In genomic region chr4:109401176-109401689, GRCm38 (mm10) we compare ENCODE assay signal across 20 mouse cellular contexts. TPM values are rescaled to one million over a fixed set of nuclear protein-coding genes. Genes with fewer than 3 reads are reported as not detected.
DNase-seq lines count a peak whose midpoint lies in the region; ATAC-seq and TF ChIP-seq lines count a peak whose summit lies in the region.
"Had no signal": no experiment of that assay in that cellular context is flagged by ENCODE, and none has a peak within 500 bp of the region (broad histone marks: within the 10 kb centered on the region; RNA-seq: fewer than 3 reads in every experiment).

No protein-coding gene starts in this region.

- H3K36me3 ChIP-seq in kidney, adult 2 months (ENCODE audit: control insufficient read depth, insufficient read depth, low read length): no peaks in the 10 kb centered on the region
- no peaks in the 10 kb centered on the region for H3K36me3 ChIP-seq in midbrain, postnatal 0 days (ENCODE audit: insufficient read depth, low read length)
- H3K36me3 ChIP-seq in midbrain, embryonic 10.5 days: no peaks in the 10 kb centered on the region
- H3K36me3 ChIP-seq: midbrain, embryonic 13.5 days had no signal

- WGBS in kidney, adult 2 months: 79% methylated on average over 5 of the region's 5 CpGs
- WGBS in midbrain, postnatal 0 days: 73% methylated on average over 5 of the region's 5 CpGs
- 73% methylated on average over 5 of the region's 5 CpGs for WGBS in midbrain, embryonic 10.5 days

- H3K27me3 ChIP-seq in kidney, adult 2 months (replicated peaks; ENCODE audit: control insufficient read depth, insufficient read depth, low read length): no peaks in the 10 kb centered on the region
- no peaks in the 10 kb centered on the region for H3K27me3 ChIP-seq in midbrain, postnatal 0 days (ENCODE audit: insufficient read depth, low read length)
- H3K27me3 ChIP-seq in midbrain, embryonic 10.5 days (ENCODE audit: low read depth, poor library complexity, severe bottlenecking): peaks cover 13% of the 10 kb centered on the region
- H3K27me3 ChIP-seq: heart, embryonic 13.5 days; midbrain, embryonic 13.5 days had no signal

- H3K9ac ChIP-seq in midbrain, postnatal 0 days (replicated peaks; ENCODE audit: low read length, poor library complexity, severe bottlenecking): no peak overlapping the region
- H3K9ac ChIP-seq: heart, embryonic 13.5 days; liver, embryonic 15.5 days; midbrain, embryonic 13.5 days had no signal

- DNase-seq in cerebellum, postnatal 10 days: peak; percentile 37 to 51
- no peak for DNase-seq in cerebellum, adult 9-10 months
- DNase-seq in kidney, adult 2 months: no peak
- no peak for DNase-seq in kidney, adult 11 months
- DNase-seq in midbrain, postnatal 0 days (ENCODE audit: low spot score): no peak
- no peak for DNase-seq in midbrain, embryonic 10.5 days (ENCODE audit: low spot score)
- DNase-seq: B cell, adult 2 months; cerebellum, adult 11-12 months; embryo, embryonic 11 days; gastrocnemius, postnatal 14 days; heart, postnatal 4 days; kidney, postnatal 14 days had no signal

- 0 out of 2 replicates have a peak, but pooled peaks have one; percentile 10 for TF ChIP-seq CTCF in kidney, adult 2 months (conservative IDR thresholded peaks at IDR 0.05; ENCODE audit: insufficient read depth, insufficient read length, low read depth, low read length)
- TF ChIP-seq CTCF in midbrain, postnatal 0 days (IDR thresholded peaks at IDR 0.05): peak; percentile 47

- no peak for ATAC-seq in midbrain, postnatal 0 days (ENCODE audit: low FRiP score)
- ATAC-seq in CD4-positive, CD25-positive, alpha-beta regulatory T cell, adult 4 months: no peak
- no peak for ATAC-seq in monocyte, adult 5-6 weeks (replicated peaks; ENCODE audit: insufficient number of reproducible peaks, low FRiP score, low TSS enrichment, poor library complexity, severe bottlenecking)
- ATAC-seq: activated CD4-positive, CD25-positive, alpha-beta regulatory T cell, adult 4 months; inflammation-experienced regulatory T-cells, adult 6 months had no signal

- H3K9me3 ChIP-seq in midbrain, postnatal 0 days (ENCODE audit: low read length): no peaks in the 10 kb centered on the region
- H3K9me3 ChIP-seq in midbrain, embryonic 10.5 days (replicated peaks): no peaks in the 10 kb centered on the region
- H3K9me3 ChIP-seq: heart, embryonic 13.5 days; liver, embryonic 15.5 days; midbrain, embryonic 13.5 days had no signal

- no peak overlapping the region for H3K4me2 ChIP-seq in midbrain, postnatal 0 days (ENCODE audit: low read depth, low read length, poor library complexity, severe bottlenecking)
- H3K4me2 ChIP-seq: heart, embryonic 13.5 days; liver, embryonic 15.5 days; midbrain, embryonic 13.5 days had no signal

- TF ChIP-seq POLR2A in kidney, adult 2 months (IDR thresholded peaks at IDR 0.05; ENCODE audit: low read depth, low read length): no peak

- no peaks in the 10 kb centered on the region for H3K4me1 ChIP-seq in kidney, adult 2 months (ENCODE audit: control insufficient read depth, insufficient read depth, low read length)
- H3K4me1 ChIP-seq in midbrain, postnatal 0 days (ENCODE audit: insufficient read depth, low read length): peaks cover 8% of the 10 kb centered on the region; the same call in 1 of the 2 replicates
- H3K4me1 ChIP-seq in midbrain, embryonic 10.5 days: peaks cover 14% of the 10 kb centered on the region

- no peak overlapping the region for H3K4me3 ChIP-seq in kidney, adult 2 months (ENCODE audit: insufficient read depth, low read depth, low read length)
- no peak overlapping the region for H3K4me3 ChIP-seq in midbrain, postnatal 0 days (ENCODE audit: low read depth, low read length)
- H3K4me3 ChIP-seq in midbrain, embryonic 10.5 days: no peak overlapping the region
- H3K4me3 ChIP-seq: heart, embryonic 13.5 days; liver, embryonic 15.5 days; midbrain, embryonic 13.5 days had no signal

- H3K27ac ChIP-seq in kidney, adult 2 months (ENCODE audit: insufficient read depth, low read depth, low read length): no peak overlapping the region
- H3K27ac ChIP-seq in midbrain, postnatal 0 days (ENCODE audit: low read depth, low read length): no peak overlapping the region
- H3K27ac ChIP-seq in midbrain, embryonic 10.5 days (replicated peaks): no peak overlapping the region
- H3K27ac ChIP-seq: heart, embryonic 13.5 days; liver, embryonic 15.5 days; macrophage; midbrain, embryonic 13.5 days had no signal

RNA-seq across cellular contexts. Expression of gene Ttc39a, which starts 5.2 kb away (rescaled TPM):
- 2.8 and 3.1 TPM in 2 replicates for polyA plus RNA-seq in kidney, adult 2 months (2012; rRNA removed)
- total RNA-seq in midbrain, postnatal 0 days (2014; rRNA removed): 3.2 and 5.2 TPM in 2 replicates
- 4.7 TPM in 2 replicates for polyA plus RNA-seq in midbrain, postnatal 0 days (2015; fragmentation: Nextera tagmentation; extraction: Ambion mirVana)
- polyA plus RNA-seq in midbrain, embryonic 10.5 days (2016; fragmentation: Nextera tagmentation; extraction: Ambion mirVana): 2.4 and 2.9 TPM in 2 replicates
- polyA plus RNA-seq in CD4-positive, CD25-positive, alpha-beta regulatory T cell, adult 4 months (2017; shearing (Covaris generic)): not detected
- total RNA-seq in monocyte, adult 5-6 weeks (2017): not detected in 3 replicates
- polyA plus RNA-seq: activated CD4-positive, CD25-positive, alpha-beta regulatory T cell, adult 4 months had no signal

Comparison
In these comparisons a context has a peak if more than half of its experiments do, and no peak if none do; other contexts are left out.
1. DNase-seq: peak in cerebellum, postnatal 10 days (2 of 2); none in cerebellum, adult 9-10 months (single experiment), kidney, adult 2 months (single experiment), kidney, adult 11 months (single experiment), midbrain, postnatal 0 days (single experiment) and midbrain, embryonic 10.5 days (single experiment).